Mouse (Mus musculus) ES-E14 (cell line): ENCODE results near the gene Epb42. TPM values are rescaled to one million over a fixed set of nuclear protein-coding genes. Genes with fewer than 3 reads are reported as not detected.
A peak's percentile ranks its signal among the peaks of the same experiment; 100 is the strongest.

ENCODE experiments used
- DNase-seq: peaks from one replicate; pipeline ENCODE4 v3.0.0-alpha.2; 2013; ENCODE audit warnings: low read depth, low spot score
- H3K27ac ChIP-seq: 2 replicates; pipeline ENCODE4 v1.5.1; 2012; ENCODE audit warnings: low read depth, mild to moderate bottlenecking, low read length, moderate library complexity, mixed read lengths; ENCODE audit not compliant: poor library complexity, insufficient read depth, severe bottlenecking
- H3K36me3 ChIP-seq: 2 replicates; pipeline ENCODE4 v1.6.1; 2012; ENCODE audit warnings: mild to moderate bottlenecking, low read length, moderate library complexity, mixed read lengths; ENCODE audit not compliant: control insufficient read depth, poor library complexity, insufficient read depth, severe bottlenecking
- H3K4me1 ChIP-seq, 2 experiments: fragments of 150-350 bp in 1 of 2; sonication (generic) in 1 of 2; 2 replicates each; pipeline ENCODE4 v1.6.1; 2012; ENCODE audit warnings: low read length in 2 of 2, mild to moderate bottlenecking in 1 of 2, mixed read lengths in 1 of 2; ENCODE audit not compliant: control insufficient read depth in 2 of 2, insufficient read depth in 2 of 2, poor library complexity in 1 of 2
- H3K4me3 ChIP-seq, 2 experiments: fragments of 150-350 bp in 1 of 2; sonication (generic) in 1 of 2; 2 replicates each; pipeline ENCODE4 v1.5.1; 2012; ENCODE audit warnings: low read length in 2 of 2, low read depth in 1 of 2, mild to moderate bottlenecking in 1 of 2, mixed read lengths in 1 of 2; ENCODE audit not compliant: insufficient read depth in 1 of 2, poor library complexity in 1 of 2, severe bottlenecking in 1 of 2
- H3K9ac ChIP-seq: 2 replicates; pipeline ENCODE4 v1.6.1; 2012; ENCODE audit warnings: low read depth, mild to moderate bottlenecking, low read length, mixed read lengths; ENCODE audit not compliant: poor library complexity, insufficient read depth, severe bottlenecking
- H3K9me3 ChIP-seq: fragments of 150-350 bp; sonication (generic); 2 replicates; pipeline ENCODE4 v1.6.1; 2012; ENCODE audit warnings: low read depth, mild to moderate bottlenecking, low read length; ENCODE audit not compliant: control insufficient read depth, insufficient read depth
- CHD2 ChIP-seq: IDR thresholded peaks from 2 replicates; pipeline ENCODE4 v1.6.1; 2014; ENCODE audit warnings: mild to moderate bottlenecking, low read depth, low read length, inconsistent platforms
- HCFC1 ChIP-seq: IDR thresholded peaks from 2 replicates; pipeline ENCODE4 v1.6.1; 2012; ENCODE audit warnings: low read length, inconsistent platforms, borderline replicate concordance; ENCODE audit not compliant: insufficient read depth
- MAFK ChIP-seq: IDR thresholded peaks from 2 replicates; pipeline ENCODE4 v1.6.1; 2014; ENCODE audit warnings: mild to moderate bottlenecking, low read depth, low read length, inconsistent platforms; ENCODE audit not compliant: insufficient read depth
- ZC3H11A ChIP-seq: IDR thresholded peaks from 2 replicates; pipeline ENCODE4 v1.6.1; 2012; ENCODE audit warnings: low read depth, mild to moderate bottlenecking, inconsistent platforms, low read length, borderline replicate concordance
- ZNF384 ChIP-seq: IDR thresholded peaks from 2 replicates; pipeline ENCODE4 v1.6.1; 2012; ENCODE audit warnings: low read depth, low read length, inconsistent platforms
- in situ Hi-C, 2 experiments: fragments of 600-800 bp; cut with MboI; formaldehyde crosslinking; loops; one replicate each; pipeline ENCODE4 v1.15.1; 2025; ENCODE audit warnings: low sequenced_read_pairs in 2 of 2, inconsistent platforms in 1 of 2; ENCODE audit not compliant: unreplicated experiment in 2 of 2
- total RNA-seq: library from RNA; depleted of rRNA; stranded (reverse); fragments of 300-350 nt; gene quantifications from 2 replicates; pipeline ENCODE4 v1.2.3, GENCODE M21; 2012; rRNA removed

The Epb42 gene
- total RNA-seq, 1 experiment, result not detected

DNA sequence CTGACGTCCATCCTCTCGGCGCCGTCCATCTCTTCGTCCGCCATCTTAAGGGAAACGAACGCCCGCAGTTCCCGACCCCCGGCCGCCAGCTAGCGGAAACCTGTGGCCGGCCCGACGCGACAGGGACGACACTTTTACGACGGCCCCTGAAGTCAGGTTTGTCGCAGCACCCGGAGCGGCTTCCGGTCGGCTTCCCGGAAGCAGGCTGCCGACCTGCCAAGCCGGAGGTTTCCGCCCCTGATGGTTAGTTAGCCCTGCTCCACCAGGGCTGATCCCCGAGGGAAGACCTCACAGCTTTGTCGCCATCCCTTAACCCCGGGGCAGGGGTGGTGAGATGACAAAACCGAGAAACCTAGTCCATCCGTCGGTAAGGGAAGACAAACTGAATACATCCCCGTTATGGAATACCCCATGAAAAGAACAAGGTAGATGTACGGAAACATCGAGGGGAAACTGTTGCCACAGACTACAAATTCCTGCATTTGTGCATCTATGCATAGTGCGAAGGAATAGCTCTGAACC, 66.3 kb downstream of the Epb42 start, which contains the start of gene Ubr1:
TSS of gene Ubr1 (minus strand) at position 157 of the 522 bp plus-strand sequence.
- peak; percentile 77 for DNase-seq
- Histone ChIP-seq H3K9me3 (no peaks in the 10 kb centered on the region), H3K9ac (peak within 1 kb of the TSS; percentile 97), H3K4me1 (peaks cover 0 to 2% of the 10 kb centered on the region in 2 experiments; a peak in 1 of 4 replicates), H3K36me3 (no peaks in the 10 kb centered on the region), H3K27ac (0 out of 2 replicates have a peak within 1 kb of the TSS, but pooled peaks have one; percentile 17), H3K4me3 (peak within 1 kb of the TSS; percentile 97 to 100)
- in situ Hi-C loops, result no loop called here
- peak; percentile 51; the same call in 1 of the 2 replicates for TF ChIP-seq HCFC1
- TF ChIP-seq ZC3H11A, result no peak
- no peak for TF ChIP-seq MAFK

DNA sequence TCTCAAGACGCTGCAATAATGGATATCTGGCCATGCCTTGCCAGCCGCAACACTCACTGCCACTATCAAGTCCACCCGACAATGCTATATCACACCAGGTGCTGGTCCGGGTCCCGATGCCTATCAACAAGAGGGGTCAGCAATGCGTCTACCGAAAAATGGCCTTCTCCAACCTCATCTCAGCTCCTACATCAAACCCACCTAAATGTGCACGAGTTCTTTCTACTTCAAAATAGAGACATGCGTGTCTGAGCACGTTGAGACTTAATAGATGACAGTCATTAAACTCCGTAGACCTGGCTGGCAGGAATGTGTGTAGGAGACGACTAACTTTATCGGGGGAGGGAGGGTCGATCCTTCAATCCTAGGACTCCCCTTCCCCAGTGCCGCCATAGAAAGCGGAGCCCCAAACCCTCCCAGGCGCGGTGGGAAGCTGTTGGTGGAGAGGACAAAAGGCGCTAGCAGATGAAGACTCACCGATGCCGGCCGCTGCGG, 66.8 kb downstream of the Epb42 start:
- TF ChIP-seq HCFC1 (no peak), CHD2 (no peak), MAFK (no peak), ZNF384 (no peak), ZC3H11A (no peak)
- Histone ChIP-seq H3K9me3 (no peaks in the 10 kb centered on the region), H3K9ac (peak overlapping the region; percentile 97), H3K36me3 (no peaks in the 10 kb centered on the region), H3K4me3 (peak overlapping the region; percentile 97 to 100), H3K27ac (0 out of 2 replicates have a peak overlapping the region, but pooled peaks have one; percentile 17), H3K4me1 (peaks cover 0 to 2% of the 10 kb centered on the region in 2 experiments; a peak in 1 of 4 replicates)
- in situ Hi-C loops, result no loop called here
- no peak for DNase-seq

Other genes starting within 250 kb of the Epb42 start
- gene Cdan1, start 186.9 kb downstream of the Epb42 start, total RNA-seq, result 22.4 and 31.6 TPM in 2 replicates
- 6.0 TPM in 2 replicates for gene Ttbk2, start 186.5 kb downstream of the Epb42 start, total RNA-seq
- gene Ubr1, start 66.4 kb downstream of the Epb42 start, total RNA-seq, result 21.5 and 21.9 TPM in 2 replicates
- gene Tmem62, start 60.1 kb downstream of the Epb42 start, total RNA-seq, result 3.6 and 5.0 TPM in 2 replicates
- 21.4 and 23.0 TPM in 2 replicates for gene Ccndbp1, start 28.7 kb downstream of the Epb42 start, total RNA-seq
- not detected in 2 replicates for gene Tgm5, start 48.8 kb upstream of the Epb42 start, total RNA-seq
- gene Tgm7, start 72.7 kb upstream of the Epb42 start, total RNA-seq, result not detected in 2 replicates
- gene Adal, start 103.4 kb upstream of the Epb42 start, total RNA-seq, result 14.8 and 15.0 TPM in 2 replicates
- gene Lcmt2, start 103.6 kb upstream of the Epb42 start, total RNA-seq, result 12.5 and 15.0 TPM in 2 replicates
- gene Tubgcp4, start 133.6 kb upstream of the Epb42 start, total RNA-seq, result 38.1 and 45.9 TPM in 2 replicates
- 3.5 and 5.0 TPM in 2 replicates for gene Zscan29, start 134.1 kb upstream of the Epb42 start, total RNA-seq
- gene Trp53bp1, start 234.3 kb upstream of the Epb42 start, total RNA-seq, result 47.6 and 63.3 TPM in 2 replicates